Mouse (Mus musculus): ENCODE measurements around the gene Tcl1b1.
"Not testable (repeated sequence)": the region's sequence is repeated elsewhere in the genome, so short reads cannot be mapped to it uniquely, and the experiment has no call there.

GRCm38 (mm10) chr12:105176044-105176443, 16.6 kb downstream of the Tcl1b1 start, which contains the start of gene Tcl1b5:
- TF ChIP-seq CTCF (IDR thresholded peaks at IDR 0.05; ENCODE audit: low read depth, low read length); POLR2A (IDR thresholded peaks at IDR 0.05; ENCODE audit: borderline replicate concordance, low read depth, low read length): not testable (repeated sequence)

Measured in bone marrow macrophage, adult 2 months (primary cell).